Mouse (Mus musculus) CH12.LX (cell line): ENCODE results near the gene Cop1.
A peak's percentile ranks its signal among the peaks of the same experiment; 100 is the strongest.
"Not testable (repeated sequence)": the region's sequence is repeated elsewhere in the genome, so short reads cannot be mapped to it uniquely, and the experiment has no call there.

Experiments used
- CTCF ChIP-seq, 2 experiments: IDR thresholded peaks in 1 of 2; conservative IDR thresholded peaks in 1 of 2; 2 replicates each; pipeline ENCODE4 v1.5.1; 2011 to 2012; ENCODE audit warnings: low read depth in 2 of 2, low read length in 2 of 2, improper control_type of control experiment in 1 of 2, inconsistent platforms in 1 of 2, mild to moderate bottlenecking in 1 of 2, moderate library complexity in 1 of 2
- E2F4 ChIP-seq: IDR thresholded peaks from 2 replicates; pipeline ENCODE4 v1.6.1; 2011; ENCODE audit warnings: low read depth, low read length, improper control_type of control experiment; ENCODE audit not compliant: insufficient replicate concordance
- ELF1 ChIP-seq: IDR thresholded peaks from 2 replicates; pipeline ENCODE4 v1.6.1; 2014; ENCODE audit warnings: low read depth, mild to moderate bottlenecking, inconsistent platforms, low read length, improper control_type of control experiment
- EP300 ChIP-seq: IDR thresholded peaks from 2 replicates; pipeline ENCODE4 v1.6.1; 2011; ENCODE audit warnings: low read length, improper control_type of control experiment
- HCFC1 ChIP-seq: IDR thresholded peaks from 2 replicates; pipeline ENCODE4 v1.6.1; 2012; ENCODE audit warnings: low read depth, mild to moderate bottlenecking, inconsistent platforms, low read length, improper control_type of control experiment
- JUND ChIP-seq: conservative IDR thresholded peaks from 2 replicates; pipeline ENCODE4 v1.6.1; 2011; ENCODE audit warnings: low read depth, low read length, improper control_type of control experiment
- NELFE ChIP-seq: IDR thresholded peaks from 2 replicates; pipeline ENCODE4 v1.6.1; 2011; ENCODE audit warnings: low read depth, low read length, improper control_type of control experiment
- PAX5 ChIP-seq: IDR thresholded peaks from 2 replicates; pipeline ENCODE4 v1.6.1; 2012; ENCODE audit warnings: low read length, inconsistent platforms, mixed read lengths
- POLR2A ChIP-seq: IDR thresholded peaks from 2 replicates; pipeline ENCODE4 v1.6.1; 2011; ENCODE audit warnings: low read depth, mild to moderate bottlenecking, improper control_type of control experiment, low read length
- POLR2AphosphoS2 ChIP-seq: IDR thresholded peaks from 2 replicates; pipeline ENCODE4 v1.6.1; 2011; ENCODE audit warnings: low read depth, low read length, improper control_type of control experiment
- SMC3 ChIP-seq: IDR thresholded peaks from 2 replicates; pipeline ENCODE4 v1.6.1; 2011; ENCODE audit warnings: low read depth, low read length, improper control_type of control experiment
- TBP ChIP-seq: conservative IDR thresholded peaks from 2 replicates; pipeline ENCODE4 v1.6.1; 2011; ENCODE audit warnings: low read depth, low read length, improper control_type of control experiment
- TCF12 ChIP-seq: IDR thresholded peaks from 2 replicates; pipeline ENCODE4 v1.6.1; 2014; ENCODE audit warnings: low read depth, mild to moderate bottlenecking, inconsistent platforms, low read length, improper control_type of control experiment
- USF1 ChIP-seq: IDR thresholded peaks from 2 replicates; pipeline ENCODE4 v1.6.1; 2014; ENCODE audit warnings: low read depth, mild to moderate bottlenecking, inconsistent platforms, low read length, improper control_type of control experiment

DNA sequence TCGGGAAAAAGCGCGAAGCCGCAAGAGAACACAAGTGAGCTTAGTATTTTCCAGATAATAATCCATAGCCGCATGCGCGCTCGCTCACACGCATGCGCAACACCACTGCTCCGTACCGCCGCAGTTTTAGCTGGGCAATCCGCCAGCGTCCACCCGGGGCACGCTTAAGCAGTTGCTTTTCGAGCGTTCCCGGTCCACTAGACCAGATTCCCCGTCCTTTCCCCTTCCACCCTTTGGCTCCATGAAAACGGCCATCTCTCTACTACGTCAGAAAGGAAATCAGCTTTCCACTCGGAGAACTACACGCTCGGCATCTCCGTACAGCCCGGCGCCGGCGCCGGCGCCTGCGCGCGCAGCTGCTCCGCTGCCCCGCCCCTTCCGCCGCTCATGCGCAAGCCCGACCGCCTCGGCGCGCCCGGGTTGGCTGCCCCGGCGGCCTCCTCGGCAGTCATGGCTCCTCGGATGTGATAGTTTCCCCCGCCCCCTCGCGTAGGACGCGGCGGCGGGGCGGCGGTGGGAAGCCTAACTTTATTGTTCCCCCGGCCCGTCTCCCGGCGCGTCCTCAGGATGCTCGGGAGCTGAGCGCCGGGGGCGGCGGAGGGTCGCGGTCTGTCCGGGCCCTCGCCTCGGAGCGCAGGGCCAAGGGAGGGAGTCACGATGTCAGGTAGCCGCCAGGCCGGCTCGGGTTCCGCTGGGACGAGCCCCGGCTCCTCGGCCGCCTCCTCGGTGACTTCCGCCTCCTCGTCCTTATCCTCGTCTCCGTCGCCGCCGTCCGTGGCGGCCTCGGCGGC lies at the start of gene Cop1:
- not testable (repeated sequence) for TF ChIP-seq CTCF (conservative IDR thresholded peaks at IDR 0.05 in 1 of 2, IDR thresholded peaks at IDR 0.05 in 1 of 2; ENCODE audit: low read depth in 2 of 2, low read length in 2 of 2); PAX5; E2F4; SMC3; EP300; JUND; USF1
- TF ChIP-seq HCFC1 (peak; percentile 63), TBP (peak; percentile 76; the same call in 1 of the 2 replicates), POLR2AphosphoS2 (peak; percentile 93), POLR2A (peak; percentile 98), ELF1 (peak; percentile 66), TCF12 (peak; percentile 85), NELFE (peak; percentile 99)
